Mouse (Mus musculus) embryonic fibroblast, embryonic 13.5 days (primary cell): ENCODE measurements around the gene Epor.
A peak's percentile ranks its signal among the peaks of the same experiment; 100 is the strongest.

ENCODE experiments used
- CTCF ChIP-seq: IDR thresholded peaks from 2 replicates; pipeline ENCODE4 v1.5.1; 2011; ENCODE audit warnings: mild to moderate bottlenecking, control low read depth, low read length, moderate library complexity, borderline replicate concordance; ENCODE audit not compliant: insufficient read depth
- POLR2A ChIP-seq: IDR thresholded peaks from 2 replicates; pipeline ENCODE4 v1.6.1; 2011; ENCODE audit warnings: low read depth, mild to moderate bottlenecking, control low read depth, low read length, moderate library complexity

GRCm38 (mm10) chr9:22002194-22003162 lies 39.2 kb upstream of the Epor start, which contains the start of the genes Ccdc151 and Prkcsh:
- peak; percentile 96 for TF ChIP-seq POLR2A
- TF ChIP-seq CTCF: no peak
